Mouse (Mus musculus): Measurements from ENCODE around the gene Kansl1. TPM values are rescaled to one million over a fixed set of nuclear protein-coding genes. Genes with fewer than 3 reads are reported as not detected.

Gene Kansl1
- polyA plus RNA-seq, 1 experiment = 94.2 TPM

DNA sequence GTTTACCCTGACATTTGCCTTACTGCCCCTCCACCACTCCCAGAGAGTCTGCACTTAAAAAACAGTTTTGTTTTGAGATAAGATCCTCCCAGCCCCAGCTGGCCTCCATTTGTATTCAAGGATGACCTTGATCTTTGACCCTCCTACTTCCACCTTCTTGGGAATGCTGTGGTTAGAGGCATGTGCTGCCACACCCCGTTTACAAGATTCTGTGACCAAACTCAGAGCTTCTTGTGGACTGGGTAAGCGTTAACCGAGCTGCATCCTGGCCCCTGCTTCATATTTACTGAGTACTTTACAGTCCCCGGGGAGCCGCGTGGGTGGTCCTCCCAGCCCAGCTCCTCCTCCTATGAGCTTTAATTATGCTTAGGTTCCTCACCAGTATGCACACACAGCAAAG lies 173.0 kb downstream of the Kansl1 start:
- H3K4me1 ChIP-seq (ENCODE audit: control insufficient read depth, insufficient read depth, low read length) = peaks cover 9% of the 10 kb centered on the region
- no peaks in the 10 kb centered on the region for H3K27me3 ChIP-seq (ENCODE audit: control insufficient read depth, insufficient read depth, low read length)
- H3K27ac ChIP-seq (ENCODE audit: control insufficient read depth, insufficient read depth, low read depth, low read length) = no peak overlapping the region
- no peak for TF ChIP-seq POLR2A (IDR thresholded peaks at IDR 0.05; ENCODE audit: control insufficient read depth, low read depth, low read length)
- TF ChIP-seq CTCF (IDR thresholded peaks at IDR 0.05; ENCODE audit: control insufficient read depth, insufficient read depth, insufficient replicate concordance, low read depth, low read length) = no peak
- no peak overlapping the region for H3K4me3 ChIP-seq (ENCODE audit: control insufficient read depth, low read depth, low read length)
- no peaks in the 10 kb centered on the region for H3K36me3 ChIP-seq (ENCODE audit: control insufficient read depth, insufficient read depth, low read length)

DNA sequence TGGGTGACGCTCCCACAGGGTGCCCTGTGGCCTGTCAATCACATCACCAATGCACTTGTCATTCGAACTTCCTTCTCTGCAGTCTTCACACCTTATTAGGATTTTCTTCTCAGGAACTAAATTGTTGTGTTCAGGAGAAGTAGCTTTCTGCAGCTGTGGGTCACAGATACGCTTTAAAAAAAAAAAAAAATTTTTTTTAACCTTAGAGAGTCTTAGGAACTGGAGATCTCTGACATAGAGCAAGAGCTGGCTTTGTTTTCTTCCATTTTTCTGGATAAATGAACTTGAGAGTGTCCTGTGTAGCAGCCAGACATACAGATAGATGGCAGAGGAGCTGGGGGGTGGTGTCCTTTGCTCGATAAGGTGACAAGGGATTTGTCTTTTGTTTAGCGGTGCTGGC lies 173.5 kb downstream of the Kansl1 start:
- no peak for TF ChIP-seq POLR2A (IDR thresholded peaks at IDR 0.05; ENCODE audit: control insufficient read depth, low read depth, low read length)
- no peak for TF ChIP-seq CTCF (IDR thresholded peaks at IDR 0.05; ENCODE audit: control insufficient read depth, insufficient read depth, insufficient replicate concordance, low read depth, low read length)
- H3K27me3 ChIP-seq (ENCODE audit: control insufficient read depth, insufficient read depth, low read length) = no peaks in the 10 kb centered on the region
- no peak overlapping the region for H3K4me3 ChIP-seq (ENCODE audit: control insufficient read depth, low read depth, low read length)
- H3K27ac ChIP-seq (ENCODE audit: control insufficient read depth, insufficient read depth, low read depth, low read length) = no peak overlapping the region
- no peaks in the 10 kb centered on the region for H3K36me3 ChIP-seq (ENCODE audit: control insufficient read depth, insufficient read depth, low read length)
- peaks cover 9% of the 10 kb centered on the region for H3K4me1 ChIP-seq (ENCODE audit: control insufficient read depth, insufficient read depth, low read length)

DNA sequence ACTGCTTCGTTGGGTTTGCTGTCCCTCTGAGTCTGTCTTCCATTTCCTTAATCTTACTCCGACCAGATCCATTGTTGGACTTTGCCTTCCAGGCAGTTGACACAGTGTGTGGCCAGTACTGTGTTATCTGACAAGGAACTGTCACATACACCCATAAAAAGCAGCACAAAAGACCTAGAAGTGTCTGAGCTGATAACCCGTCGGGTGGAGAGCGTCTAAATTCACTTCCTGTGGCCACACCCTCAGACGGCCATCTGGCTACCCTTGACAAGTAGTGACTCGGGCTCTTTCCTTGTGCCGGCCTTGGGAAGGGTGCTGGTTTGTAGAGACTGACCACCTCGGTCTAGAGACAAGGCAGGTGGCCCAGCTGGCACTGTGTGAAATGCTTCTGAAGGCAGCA lies 175.4 kb downstream of the Kansl1 start:
- Histone ChIP-seq H3K4me3 (ENCODE audit: control insufficient read depth, low read depth, low read length) (no peak overlapping the region), H3K27ac (ENCODE audit: control insufficient read depth, insufficient read depth, low read depth, low read length) (no peak overlapping the region), H3K4me1 (ENCODE audit: control insufficient read depth, insufficient read depth, low read length) (peaks cover 2% of the 10 kb centered on the region; the same call in 1 of the 2 replicates), H3K27me3 (ENCODE audit: control insufficient read depth, insufficient read depth, low read length) (no peaks in the 10 kb centered on the region), H3K36me3 (ENCODE audit: control insufficient read depth, insufficient read depth, low read length) (no peaks in the 10 kb centered on the region)
- TF ChIP-seq CTCF (IDR thresholded peaks at IDR 0.05; ENCODE audit: control insufficient read depth, insufficient read depth, insufficient replicate concordance, low read depth, low read length) (no peak), POLR2A (IDR thresholded peaks at IDR 0.05; ENCODE audit: control insufficient read depth, low read depth, low read length) (no peak)

DNA sequence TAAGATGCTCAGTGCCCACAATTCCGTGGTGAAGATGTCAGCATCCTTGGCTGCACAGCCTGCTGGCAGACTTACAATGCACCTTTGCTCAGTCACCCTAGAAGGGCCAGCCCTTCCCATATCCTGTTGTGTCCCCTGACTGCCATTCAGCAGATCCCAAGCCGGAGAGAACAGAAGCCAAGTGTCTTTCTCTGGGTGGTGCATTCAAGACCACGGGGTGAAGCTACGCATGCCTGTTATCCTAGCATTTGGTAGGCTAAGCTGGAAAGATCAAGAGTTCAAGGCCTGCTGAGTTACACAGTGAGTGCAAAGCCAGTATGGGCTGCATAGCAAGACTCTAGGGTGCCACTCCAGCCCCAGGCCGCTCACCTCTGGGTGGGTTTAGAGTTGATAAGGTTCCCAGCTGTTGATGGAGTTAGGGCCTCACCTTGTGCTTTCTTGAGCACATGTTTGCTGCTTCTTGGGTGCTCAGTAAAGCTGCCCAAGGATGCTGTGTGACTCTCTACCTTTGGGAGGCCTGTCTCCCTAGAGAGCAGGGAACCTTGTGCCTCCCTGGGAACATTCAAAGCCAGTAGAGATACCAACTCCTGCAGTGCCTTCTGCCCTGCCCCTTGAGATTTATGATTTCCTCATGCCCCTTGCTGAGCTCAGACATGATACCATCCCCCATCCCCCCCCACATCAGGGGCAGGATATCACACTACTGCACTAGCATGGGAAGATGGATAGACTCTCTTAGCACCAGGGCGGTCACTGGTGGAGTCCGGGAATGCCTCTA lies 176.0 kb downstream of the Kansl1 start:
- Histone ChIP-seq H3K27ac (ENCODE audit: control insufficient read depth, insufficient read depth, low read depth, low read length) (no peak overlapping the region), H3K36me3 (ENCODE audit: control insufficient read depth, insufficient read depth, low read length) (no peaks in the 10 kb centered on the region), H3K4me1 (ENCODE audit: control insufficient read depth, insufficient read depth, low read length) (peaks cover 2% of the 10 kb centered on the region; the same call in 1 of the 2 replicates), H3K27me3 (ENCODE audit: control insufficient read depth, insufficient read depth, low read length) (no peaks in the 10 kb centered on the region), H3K4me3 (ENCODE audit: control insufficient read depth, low read depth, low read length) (no peak overlapping the region)
- TF ChIP-seq CTCF (IDR thresholded peaks at IDR 0.05; ENCODE audit: control insufficient read depth, insufficient read depth, insufficient replicate concordance, low read depth, low read length) (no peak), POLR2A (IDR thresholded peaks at IDR 0.05; ENCODE audit: control insufficient read depth, low read depth, low read length) (no peak)

DNA sequence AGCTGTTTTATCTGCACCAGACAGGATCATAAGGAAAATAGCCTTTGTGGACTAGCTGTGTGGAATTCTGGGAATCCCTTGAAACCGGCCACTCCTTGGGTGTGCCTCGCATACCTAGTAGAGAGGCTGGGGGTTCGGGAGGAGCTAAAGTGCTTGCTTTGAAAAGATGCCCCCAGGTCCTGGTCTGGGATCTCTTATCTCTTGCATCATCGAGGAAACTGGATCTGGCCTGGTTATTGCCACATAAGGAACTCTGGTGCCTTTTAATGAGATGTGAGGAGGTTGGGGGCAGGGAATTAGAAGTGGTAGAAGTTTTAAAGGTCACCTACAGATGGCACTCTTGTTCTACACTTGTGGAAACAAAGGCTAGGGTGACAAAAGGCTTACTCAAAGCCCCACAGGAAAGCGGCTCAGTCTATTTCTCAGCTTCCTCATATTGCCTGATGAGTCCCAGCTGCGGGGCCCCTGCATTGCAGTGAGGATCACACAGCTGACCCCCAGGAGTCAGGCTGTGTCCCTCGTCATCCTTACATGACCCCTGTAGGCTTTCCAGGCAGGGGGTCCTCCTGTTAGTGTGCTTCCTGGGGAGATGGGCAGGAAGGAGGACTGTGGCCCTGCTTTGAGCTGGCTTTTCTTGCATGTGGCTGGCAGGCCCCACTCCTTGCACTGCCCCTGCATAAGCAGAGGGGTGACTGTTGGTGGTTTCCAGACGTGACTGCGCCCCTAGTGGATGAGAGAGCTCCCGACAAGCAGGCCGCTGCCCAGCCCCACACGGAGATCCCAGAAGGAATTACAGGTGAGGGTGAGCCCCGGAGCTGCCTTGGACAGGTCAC lies 179.2 kb downstream of the Kansl1 start:
- H3K27ac ChIP-seq (ENCODE audit: control insufficient read depth, insufficient read depth, low read depth, low read length) = no peak overlapping the region
- TF ChIP-seq CTCF (IDR thresholded peaks at IDR 0.05; ENCODE audit: control insufficient read depth, insufficient read depth, insufficient replicate concordance, low read depth, low read length) (peak; percentile 59; the same call in 1 of the 2 replicates), POLR2A (IDR thresholded peaks at IDR 0.05; ENCODE audit: control insufficient read depth, low read depth, low read length) (no peak)
- H3K27me3 ChIP-seq (ENCODE audit: control insufficient read depth, insufficient read depth, low read length) = no peaks in the 10 kb centered on the region
- H3K4me3 ChIP-seq (ENCODE audit: control insufficient read depth, low read depth, low read length) = no peak overlapping the region
- H3K4me1 ChIP-seq (ENCODE audit: control insufficient read depth, insufficient read depth, low read length) = peaks cover 5% of the 10 kb centered on the region
- no peaks in the 10 kb centered on the region for H3K36me3 ChIP-seq (ENCODE audit: control insufficient read depth, insufficient read depth, low read length)

DNA sequence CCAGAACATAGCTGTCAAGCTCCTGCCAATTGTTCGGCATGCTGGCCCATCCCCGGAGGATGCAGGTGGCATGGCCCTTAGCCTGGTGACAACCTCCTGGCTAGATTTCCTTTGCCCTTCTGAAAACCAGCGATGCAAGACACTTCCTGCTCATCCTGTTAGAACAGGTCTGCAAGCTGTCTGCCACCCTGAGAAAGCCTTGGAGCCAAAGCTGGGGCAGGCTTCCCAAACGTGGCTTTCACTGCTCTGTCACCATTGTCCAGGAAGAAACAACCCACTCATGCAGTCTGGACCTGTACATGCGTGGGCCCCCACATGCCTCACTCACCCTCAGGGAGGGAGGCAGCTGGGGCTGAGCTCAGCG lies 179.8 kb downstream of the Kansl1 start:
- no peaks in the 10 kb centered on the region for H3K36me3 ChIP-seq (ENCODE audit: control insufficient read depth, insufficient read depth, low read length)
- H3K4me3 ChIP-seq (ENCODE audit: control insufficient read depth, low read depth, low read length) = no peak overlapping the region
- H3K27ac ChIP-seq (ENCODE audit: control insufficient read depth, insufficient read depth, low read depth, low read length) = no peak overlapping the region
- H3K27me3 ChIP-seq (ENCODE audit: control insufficient read depth, insufficient read depth, low read length) = no peaks in the 10 kb centered on the region
- no peak for TF ChIP-seq POLR2A (IDR thresholded peaks at IDR 0.05; ENCODE audit: control insufficient read depth, low read depth, low read length)
- no peak for TF ChIP-seq CTCF (IDR thresholded peaks at IDR 0.05; ENCODE audit: control insufficient read depth, insufficient read depth, insufficient replicate concordance, low read depth, low read length)
- H3K4me1 ChIP-seq (ENCODE audit: control insufficient read depth, insufficient read depth, low read length) = peaks cover 5% of the 10 kb centered on the region

DNA sequence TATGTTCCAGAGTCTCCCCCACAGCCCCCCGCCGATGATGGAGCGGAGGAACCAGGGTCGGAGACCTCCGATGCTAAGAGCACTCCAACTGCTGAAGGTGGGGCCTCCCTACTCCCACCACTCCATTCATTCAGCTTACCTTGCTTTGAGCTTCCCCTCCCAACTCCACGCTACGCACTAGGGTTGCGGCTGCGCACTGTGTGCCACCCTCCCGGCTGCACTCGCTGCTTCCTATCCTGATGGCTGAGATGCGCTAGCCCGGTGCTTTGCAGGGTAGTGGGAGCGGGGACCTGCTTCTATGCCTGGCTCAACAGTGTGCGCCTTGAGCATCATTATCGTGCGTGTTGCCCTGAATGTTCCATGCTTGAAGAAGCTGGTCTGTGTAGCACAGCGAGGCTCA lies 181.5 kb downstream of the Kansl1 start:
- Histone ChIP-seq H3K36me3 (ENCODE audit: control insufficient read depth, insufficient read depth, low read length) (no peaks in the 10 kb centered on the region), H3K4me1 (ENCODE audit: control insufficient read depth, insufficient read depth, low read length) (peaks cover 5% of the 10 kb centered on the region), H3K27me3 (ENCODE audit: control insufficient read depth, insufficient read depth, low read length) (no peaks in the 10 kb centered on the region), H3K27ac (ENCODE audit: control insufficient read depth, insufficient read depth, low read depth, low read length) (no peak overlapping the region), H3K4me3 (ENCODE audit: control insufficient read depth, low read depth, low read length) (peak overlapping the region; percentile 16; the same call in 1 of the 2 replicates)
- TF ChIP-seq CTCF (IDR thresholded peaks at IDR 0.05; ENCODE audit: control insufficient read depth, insufficient read depth, insufficient replicate concordance, low read depth, low read length) = no peak
- no peak for TF ChIP-seq POLR2A (IDR thresholded peaks at IDR 0.05; ENCODE audit: control insufficient read depth, low read depth, low read length)

Other genes starting within 250 kb of the Kansl1 start
- 0.94 and 1.2 TPM in 2 replicates for gene Mapt, start 237.5 kb downstream of the Kansl1 start, polyA plus RNA-seq (2012; rRNA removed)
- 24.9 and 29.5 TPM in 2 replicates for gene Cdc27, start 81.8 kb upstream of the Kansl1 start, polyA plus RNA-seq (2012; rRNA removed)
- gene Myl4, start 81.8 kb upstream of the Kansl1 start, polyA plus RNA-seq (2012; rRNA removed) = 57.4 and 63.7 TPM in 2 replicates
- gene Itgb3, start 139.1 kb upstream of the Kansl1 start, polyA plus RNA-seq (2012; rRNA removed) = 1.3 and 1.4 TPM in 2 replicates
- 1.5 and 1.7 TPM in 2 replicates for gene Gm11639, start 216.8 kb upstream of the Kansl1 start, polyA plus RNA-seq (2012; rRNA removed)